Mouse (Mus musculus) stomach, embryonic 14.5 days (tissue): ENCODE measurements around the gene Vmn2r79. TPM values are rescaled to one million over a fixed set of nuclear protein-coding genes. Genes with fewer than 3 reads are reported as not detected.
"Not testable (repeated sequence)": the region's sequence is repeated elsewhere in the genome, so short reads cannot be mapped to it uniquely, and the experiment has no call there.

Source experiments
- ATAC-seq: fragments of 200-750 bp; cut with Nextera tagmentation; 2 replicates; pipeline ENCODE4 v1.8.0; 2017; ENCODE audit warnings: low read depth, moderate TSS enrichment; ENCODE audit not compliant: insufficient number of reproducible peaks, insufficient read depth, low FRiP score
- H3K27ac ChIP-seq: fragments of 300-500 bp; sonication (generic); 2 replicates; pipeline ENCODE4 v1.5.1; 2014; ENCODE audit warnings: mild to moderate bottlenecking, low read length, moderate library complexity, mixed read lengths
- H3K27me3 ChIP-seq: fragments of 300-500 bp; sonication (generic); 2 replicates; pipeline ENCODE4 v1.6.1; 2014; ENCODE audit warnings: low read length, control low read depth, mixed read lengths; ENCODE audit not compliant: control insufficient read depth, insufficient read depth
- H3K36me3 ChIP-seq: fragments of 300-500 bp; sonication (generic); 2 replicates; pipeline ENCODE4 v1.6.1; 2014; ENCODE audit warnings: mild to moderate bottlenecking, control low read depth, low read length, moderate library complexity, mixed read lengths; ENCODE audit not compliant: control insufficient read depth, insufficient read depth
- H3K4me1 ChIP-seq: fragments of 300-500 bp; sonication (generic); 2 replicates; pipeline ENCODE4 v1.6.1; 2014; ENCODE audit warnings: low read length, control low read depth, mixed read lengths; ENCODE audit not compliant: control insufficient read depth, insufficient read depth
- H3K4me2 ChIP-seq: fragments of 300-500 bp; sonication (generic); replicated peaks from 2 replicates; pipeline ENCODE4 v1.6.1; 2014; ENCODE audit warnings: low read depth, low read length, control low read depth
- H3K4me3 ChIP-seq: fragments of 300-500 bp; sonication (generic); 2 replicates; pipeline ENCODE4 v1.5.1; 2014; ENCODE audit warnings: low read depth, low read length, control low read depth
- H3K9ac ChIP-seq: fragments of 300-500 bp; sonication (generic); replicated peaks from 2 replicates; pipeline ENCODE4 v1.6.1; 2014; ENCODE audit warnings: low read depth, mild to moderate bottlenecking, control low read depth, low read length, moderate library complexity, mixed read lengths
- H3K9me3 ChIP-seq: fragments of 300-500 bp; sonication (generic); 2 replicates; pipeline ENCODE4 v1.6.1; 2016; ENCODE audit warnings: low read depth, low read length, control low read depth; ENCODE audit not compliant: control insufficient read depth
- WGBS: fragments of 180-500 bp; shearing (Covaris S2); extraction: QIAGEN DNeasy Blood & Tissue Kit; methylation state at CpG from one replicate; pipeline ENCODE4 v1.1.7; 2014; 5-methylcytosine and 5-hydroxymethylcytosine counted together
- polyA plus RNA-seq: library from polyadenylated mRNA; unstranded; fragments of >200 nt; fragmentation: Nextera tagmentation; extraction: Ambion mirVana; gene quantifications from 2 replicates; pipeline ENCODE4 v1.2.1, GENCODE M21; 2014

Vmn2r79 gene
- polyA plus RNA-seq, result not detected in 2 replicates

DNA sequence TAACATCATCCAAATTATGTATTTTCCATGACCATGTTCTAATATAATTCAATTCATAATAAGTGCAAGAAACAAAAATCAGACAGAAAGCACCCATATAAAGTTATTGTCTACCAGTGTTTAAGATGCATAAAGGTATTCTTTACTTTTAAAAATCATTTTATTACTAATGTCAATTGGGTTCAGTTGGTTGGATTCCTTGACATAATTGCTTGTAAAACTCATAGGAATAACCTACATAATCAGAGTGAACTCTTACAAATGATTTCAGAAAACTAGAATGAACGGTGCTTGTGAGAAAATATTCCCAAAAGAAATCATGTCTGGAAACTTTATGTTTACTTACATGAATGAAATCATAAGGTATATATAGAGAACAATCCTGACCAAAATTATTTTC lies at the start of gene Vmn2r79:
Gene Vmn2r79, plus strand, starts transcription at position 301 of the 400 bp plus-strand sequence.
- H3K27ac ChIP-seq, H3K27me3 ChIP-seq, H3K36me3 ChIP-seq, H3K9ac ChIP-seq, H3K9me3 ChIP-seq, H3K4me3 ChIP-seq, H3K4me2 ChIP-seq, ATAC-seq, H3K4me1 ChIP-seq: not testable (repeated sequence)
- 79% methylated on average over 1 of the region's 1 CpGs for WGBS

DNA sequence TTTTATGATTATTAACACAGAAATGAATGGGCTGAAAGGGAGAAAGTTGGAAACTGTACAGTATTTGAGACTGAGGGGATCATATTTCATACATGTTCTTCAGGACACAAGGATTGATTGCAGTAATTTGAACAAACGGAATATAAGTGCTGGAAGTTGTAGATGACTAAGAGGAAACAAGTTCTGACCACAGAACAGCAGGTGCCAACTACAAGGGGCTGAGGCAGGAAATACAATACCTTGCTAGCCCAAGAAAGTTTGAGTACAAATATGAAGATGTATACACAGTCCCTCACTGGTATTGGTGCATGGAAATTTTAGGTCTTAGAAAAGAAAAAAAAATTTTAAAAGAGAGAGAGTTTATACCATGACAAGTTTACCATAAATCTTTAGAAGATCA lies 1.2 kb upstream of the Vmn2r79 start:
- H3K27me3 ChIP-seq, result no peaks in the 10 kb centered on the region
- H3K27ac ChIP-seq, result no peak overlapping the region
- H3K4me3 ChIP-seq, result no peak overlapping the region
- 40% methylated on average over 1 of the region's 1 CpGs for WGBS
- H3K4me1 ChIP-seq, result no peaks in the 10 kb centered on the region
- no peaks in the 10 kb centered on the region for H3K9me3 ChIP-seq
- no peaks in the 10 kb centered on the region for H3K36me3 ChIP-seq
- no peak for ATAC-seq
- no peak overlapping the region for H3K9ac ChIP-seq
- no peak overlapping the region for H3K4me2 ChIP-seq

DNA sequence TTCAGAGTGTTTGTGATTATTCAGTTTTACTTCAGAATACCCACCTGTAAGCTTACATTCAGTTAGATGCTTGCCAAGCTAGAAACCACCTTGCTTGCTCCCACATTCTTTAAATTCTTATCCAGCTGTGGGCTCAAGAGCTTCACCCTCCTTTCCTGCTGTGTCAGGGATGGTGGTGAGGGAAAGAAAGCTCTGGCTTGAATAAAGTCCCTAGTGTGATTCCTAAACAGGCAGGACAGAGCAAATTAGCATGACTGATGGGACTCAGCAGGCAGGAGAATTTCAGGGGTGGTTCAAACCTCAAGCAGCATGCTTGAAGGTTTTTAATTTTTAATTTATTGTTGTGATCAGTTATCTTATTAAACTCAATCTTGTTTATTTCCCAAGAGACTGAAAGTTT lies 30.6 kb downstream of the Vmn2r79 start:
- H3K27me3 ChIP-seq, H3K9me3 ChIP-seq, H3K4me3 ChIP-seq, ATAC-seq, H3K4me1 ChIP-seq, H3K36me3 ChIP-seq, H3K27ac ChIP-seq, H3K4me2 ChIP-seq, H3K9ac ChIP-seq: not testable (repeated sequence)

DNA sequence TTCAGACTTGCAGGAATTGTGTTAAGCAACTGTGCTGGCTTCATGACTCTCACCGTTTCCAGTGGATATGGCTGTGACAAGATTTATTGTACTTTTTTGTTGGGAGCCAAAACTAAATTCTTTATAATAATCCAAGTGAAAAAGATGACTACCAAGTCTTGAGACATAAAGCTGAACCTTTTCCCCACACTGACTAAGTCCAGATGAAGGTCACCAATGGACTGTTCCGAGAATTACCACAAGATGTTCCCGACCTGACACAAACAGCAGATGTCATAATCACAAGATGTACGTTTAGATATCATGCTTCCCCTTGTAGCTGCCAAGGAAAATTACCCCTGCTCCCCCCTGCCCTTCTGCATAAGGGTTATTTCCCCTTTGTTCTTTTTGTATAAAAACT lies 67.7 kb downstream of the Vmn2r79 start:
- no peak for ATAC-seq
- H3K4me3 ChIP-seq, result no peak overlapping the region
- 83% methylated on average over 4 of the region's 4 CpGs for WGBS

More for the DNA sequence above, 67.7 kb downstream of the Vmn2r79 start:
- Histone ChIP-seq H3K4me2 (no peak overlapping the region), H3K4me1 (no peaks in the 10 kb centered on the region), H3K9ac (no peak overlapping the region), H3K27ac (no peak overlapping the region), H3K27me3 (no peaks in the 10 kb centered on the region), H3K9me3 (no peaks in the 10 kb centered on the region), H3K36me3 (no peaks in the 10 kb centered on the region)

Other genes starting within 250 kb of the Vmn2r79 start
- gene Folh1, start 220.2 kb upstream of the Vmn2r79 start, polyA plus RNA-seq, result not detected in 2 replicates
- gene Vmn2r77, start 201.1 kb upstream of the Vmn2r79 start, polyA plus RNA-seq, result not detected in 2 replicates
- gene Vmn2r78, start 81.0 kb upstream of the Vmn2r79 start, polyA plus RNA-seq, result not detected in 2 replicates
- gene Nox4, start 250.0 kb downstream of the Vmn2r79 start, polyA plus RNA-seq, result 7.8 TPM in 2 replicates